Mouse (Mus musculus): ENCODE measurements around the gene Gm20388. TPM values are rescaled to one million over a fixed set of nuclear protein-coding genes. Genes with fewer than 3 reads are reported as not detected.
"Not testable (repeated sequence)": the region's sequence is repeated elsewhere in the genome, so short reads cannot be mapped to it uniquely, and the experiment has no call there.

Gm20388 gene
- polyA plus RNA-seq, 1 experiment from 2014 or later = 3.6 TPM

DNA sequence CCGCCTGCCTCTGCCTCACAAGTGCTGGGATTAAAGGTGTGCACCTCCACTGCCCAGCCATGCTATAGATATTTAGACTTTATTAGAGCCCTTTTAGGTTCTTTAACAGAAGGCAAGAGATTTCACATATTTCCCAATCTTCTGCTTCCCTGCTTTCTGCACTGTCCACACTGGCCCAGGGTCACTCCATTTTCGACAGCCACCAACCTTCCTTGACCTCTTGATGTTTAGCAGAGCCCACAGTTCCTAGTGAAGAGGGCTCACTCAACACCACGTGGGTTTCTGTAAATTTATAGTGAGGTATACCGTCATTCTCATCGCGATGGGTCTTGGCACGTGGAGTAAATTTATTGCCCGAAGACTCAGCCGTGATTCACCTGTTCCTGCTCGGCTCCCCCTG lies 3719.4 kb downstream of the Gm20388 start:
- Histone ChIP-seq H3K27ac (replicated peaks) (no peak overlapping the region), H3K9me3 (no peaks in the 10 kb centered on the region), H3K36me3 (replicated peaks) (no peaks in the 10 kb centered on the region), H3K27me3 (replicated peaks; ENCODE audit: low read depth, poor library complexity, severe bottlenecking) (peaks cover 63% of the 10 kb centered on the region), H3K4me3 (peak overlapping the region; percentile 42), H3K4me1 (peaks cover 29% of the 10 kb centered on the region)
- 55% methylated on average over 10 of the region's 10 CpGs for WGBS
- DNase-seq (ENCODE audit: low spot score) = no peak

GRCm38 (mm10) chr8:123630841-123631251 lies 3720.2 kb downstream of the Gm20388 start:
- Histone ChIP-seq H3K27me3 (replicated peaks; ENCODE audit: low read depth, poor library complexity, severe bottlenecking) (peaks cover 55% of the 10 kb centered on the region), H3K4me1 (peaks cover 29% of the 10 kb centered on the region), H3K27ac (replicated peaks) (no peak overlapping the region), H3K4me3 (peak overlapping the region; percentile 42), H3K36me3 (replicated peaks) (no peaks in the 10 kb centered on the region), H3K9me3 (no peaks in the 10 kb centered on the region)
- peak; percentile 18 for DNase-seq (ENCODE audit: low spot score)
- WGBS = 36% methylated on average over 12 of the region's 12 CpGs

- DNase-seq (ENCODE audit: low spot score) = not testable (repeated sequence)
- 74% methylated on average over 3 of the region's 3 CpGs for WGBS
Measured at GRCm38 (mm10) chr8:123631746-123632145, 3721.1 kb downstream of the Gm20388 start.

DNA sequence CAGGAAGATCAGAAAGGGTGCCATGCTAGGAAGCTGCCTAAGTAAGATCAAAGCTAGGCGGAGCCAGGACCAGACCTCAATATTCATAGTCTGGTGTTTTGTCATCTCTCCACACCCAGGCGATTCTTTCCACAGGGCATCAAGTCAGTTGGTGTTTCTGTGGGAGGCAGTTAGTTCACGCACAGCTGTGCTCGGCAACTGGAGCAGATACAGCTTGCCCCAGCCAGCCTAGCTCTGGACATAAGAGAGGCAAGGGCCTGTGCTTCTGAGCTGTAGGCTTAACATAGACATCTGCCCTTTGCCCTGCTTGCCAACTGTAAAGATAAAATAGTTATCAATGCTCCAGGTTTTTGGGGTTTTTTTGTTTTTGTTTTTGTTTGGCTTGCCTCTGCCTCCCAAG lies 3721.6 kb downstream of the Gm20388 start:
- Histone ChIP-seq H3K9me3 (no peaks in the 10 kb centered on the region), H3K4me1 (peaks cover 29% of the 10 kb centered on the region), H3K27me3 (replicated peaks; ENCODE audit: low read depth, poor library complexity, severe bottlenecking) (peaks cover 41% of the 10 kb centered on the region), H3K36me3 (replicated peaks) (no peaks in the 10 kb centered on the region), H3K4me3 (no peak overlapping the region), H3K27ac (replicated peaks) (no peak overlapping the region)
- WGBS = 84% methylated on average over 4 of the region's 4 CpGs
- DNase-seq (ENCODE audit: low spot score) = no peak

More at GRCm38 (mm10) chr8:123631746-123632145, 3721.1 kb downstream of the Gm20388 start:
- peaks cover 29% of the 10 kb centered on the region for H3K4me1 ChIP-seq
- H3K27me3 ChIP-seq (replicated peaks; ENCODE audit: low read depth, poor library complexity, severe bottlenecking) = peaks cover 46% of the 10 kb centered on the region
- not testable (repeated sequence) for H3K36me3 ChIP-seq (replicated peaks); H3K27ac ChIP-seq (replicated peaks); H3K9me3 ChIP-seq; H3K4me3 ChIP-seq

- H3K27ac ChIP-seq (replicated peaks) = no peak overlapping the region
- H3K27me3 ChIP-seq (replicated peaks; ENCODE audit: low read depth, poor library complexity, severe bottlenecking) = peaks cover 26% of the 10 kb centered on the region
- H3K36me3 ChIP-seq (replicated peaks) = no peaks in the 10 kb centered on the region
- no peaks in the 10 kb centered on the region for H3K9me3 ChIP-seq
- DNase-seq (ENCODE audit: low spot score) = no peak
- peaks cover 20% of the 10 kb centered on the region for H3K4me1 ChIP-seq
- no peak overlapping the region for H3K4me3 ChIP-seq
- 67% methylated on average over 7 of the region's 7 CpGs for WGBS
Measured at GRCm38 (mm10) chr8:123633801-123634200, 3723.2 kb downstream of the Gm20388 start.

- DNase-seq (ENCODE audit: low spot score) = no peak
- Histone ChIP-seq H3K9me3 (no peaks in the 10 kb centered on the region), H3K27ac (replicated peaks) (no peak overlapping the region), H3K36me3 (replicated peaks) (no peaks in the 10 kb centered on the region), H3K27me3 (replicated peaks; ENCODE audit: low read depth, poor library complexity, severe bottlenecking) (peaks cover 19% of the 10 kb centered on the region), H3K4me3 (no peak overlapping the region), H3K4me1 (peaks cover 13% of the 10 kb centered on the region; the same call in 1 of the 2 replicates)
- WGBS = 62% methylated on average over 3 of the region's 3 CpGs
Measured at GRCm38 (mm10) chr8:123634395-123635131, 3723.9 kb downstream of the Gm20388 start.

- Histone ChIP-seq H3K9me3 (no peaks in the 10 kb centered on the region), H3K4me3 (no peak overlapping the region), H3K36me3 (replicated peaks) (no peaks in the 10 kb centered on the region), H3K4me1 (peaks cover 7% of the 10 kb centered on the region; the same call in 1 of the 2 replicates), H3K27me3 (replicated peaks; ENCODE audit: low read depth, poor library complexity, severe bottlenecking) (peaks cover 17% of the 10 kb centered on the region; the same call in 1 of the 2 replicates), H3K27ac (replicated peaks) (no peak overlapping the region)
- WGBS = 79% methylated on average over 11 of the region's 11 CpGs
- no peak for DNase-seq (ENCODE audit: low spot score)
Measured at GRCm38 (mm10) chr8:123635671-123636070, 3725.0 kb downstream of the Gm20388 start.

- no peak overlapping the region for H3K27ac ChIP-seq (replicated peaks)
- DNase-seq (ENCODE audit: low spot score) = peak; percentile 67
- 16% methylated on average over 25 of the region's 25 CpGs for WGBS
- H3K27me3 ChIP-seq (replicated peaks; ENCODE audit: low read depth, poor library complexity, severe bottlenecking) = peaks cover 12% of the 10 kb centered on the region
- no peaks in the 10 kb centered on the region for H3K36me3 ChIP-seq (replicated peaks)
- H3K9me3 ChIP-seq = no peaks in the 10 kb centered on the region
- peaks cover 15% of the 10 kb centered on the region for H3K4me1 ChIP-seq
- H3K4me3 ChIP-seq = peak overlapping the region; percentile 49
Measured at GRCm38 (mm10) chr8:123643330-123644051, 3732.8 kb downstream of the Gm20388 start.

- 72% methylated on average over 9 of the region's 9 CpGs for WGBS
- H3K4me1 ChIP-seq = peaks cover 22% of the 10 kb centered on the region
- H3K9me3 ChIP-seq = no peaks in the 10 kb centered on the region
- no peak overlapping the region for H3K27ac ChIP-seq (replicated peaks)
- H3K36me3 ChIP-seq (replicated peaks) = no peaks in the 10 kb centered on the region
- peaks cover 11% of the 10 kb centered on the region for H3K27me3 ChIP-seq (replicated peaks; ENCODE audit: low read depth, poor library complexity, severe bottlenecking)
- DNase-seq (ENCODE audit: low spot score) = no peak
- H3K4me3 ChIP-seq = no peak overlapping the region
Measured at GRCm38 (mm10) chr8:123645229-123645628, 3734.6 kb downstream of the Gm20388 start.

- Histone ChIP-seq H3K27ac (replicated peaks) (no peak overlapping the region), H3K27me3 (replicated peaks; ENCODE audit: low read depth, poor library complexity, severe bottlenecking) (peaks cover 6% of the 10 kb centered on the region; the same call in 1 of the 2 replicates), H3K9me3 (no peaks in the 10 kb centered on the region), H3K36me3 (replicated peaks) (no peaks in the 10 kb centered on the region), H3K4me3 (no peak overlapping the region), H3K4me1 (peaks cover 28% of the 10 kb centered on the region)
- no peak for DNase-seq (ENCODE audit: low spot score)
- 61% methylated on average over 17 of the region's 17 CpGs for WGBS
Measured at GRCm38 (mm10) chr8:123648245-123649170, 3737.9 kb downstream of the Gm20388 start.

GRCm38 (mm10) chr8:123649483-123649882 lies 3738.8 kb downstream of the Gm20388 start:
- H3K36me3 ChIP-seq (replicated peaks) = no peaks in the 10 kb centered on the region
- WGBS = 91% methylated on average over 12 of the region's 12 CpGs
- H3K27ac ChIP-seq (replicated peaks) = no peak overlapping the region
- H3K4me3 ChIP-seq = no peak overlapping the region
- H3K4me1 ChIP-seq = peaks cover 31% of the 10 kb centered on the region
- H3K9me3 ChIP-seq = no peaks in the 10 kb centered on the region
- peaks cover 5% of the 10 kb centered on the region; the same call in 1 of the 2 replicates for H3K27me3 ChIP-seq (replicated peaks; ENCODE audit: low read depth, poor library complexity, severe bottlenecking)
- DNase-seq (ENCODE audit: low spot score) = no peak

Measured in embryonic facial prominence, embryonic 10.5 days (tissue).